ENCODE assay signal across 19 mouse cellular contexts in genomic region chr10:22142926-22143325, GRCm38 (mm10). TPM values are rescaled to one million over a fixed set of nuclear protein-coding genes. Genes with fewer than 3 reads are reported as not detected.
A peak's percentile ranks its signal among the peaks of the same experiment; 100 is the strongest.
DNase-seq lines count a peak whose midpoint lies in the region; ATAC-seq lines count a peak whose summit lies in the region.
"Had no signal": no experiment of that assay in that cellular context is flagged by ENCODE, and none has a peak within 500 bp of the region (broad histone marks: within the 10 kb centered on the region; RNA-seq: fewer than 3 reads in every experiment).

No protein-coding gene starts in this region.

- peak; percentile 11 for DNase-seq in 3T3-L1 (ENCODE audit: low read depth, low spot score)
- peak; percentile 70 for DNase-seq in A20 (ENCODE audit: low read depth, low spot score)
- DNase-seq in yolk sac, embryonic 10.5 days (ENCODE audit: low spot score) = peak; percentile 45
- no peak for DNase-seq in cerebellum, postnatal 4 days (ENCODE audit: low spot score in 2 of 2)
- DNase-seq: adrenal gland, adult 8-10 months; adrenal gland, postnatal 14 days; adrenal gland, postnatal 36 days; cerebellum, adult 11-12 months; cerebellum, adult 2 months; cerebellum, postnatal 25 days had no signal

- ATAC-seq in erythroblast, adult 5-6 weeks (replicated peaks; ENCODE audit: low FRiP score, poor library complexity, severe bottlenecking) = no peak
- ATAC-seq: activated CD4-positive, CD25-positive, alpha-beta regulatory T cell, adult 4 months; forebrain, embryonic 13.5 days; forebrain, embryonic 15.5 days; forebrain, postnatal 0 days; Patski had no signal

RNA-seq across cellular contexts. Expression of gene E030030I06Rik, which starts 6.1 kb away (rescaled TPM):
- 5.6 TPM in 1 of 2 replicates, not detected in the other for total RNA-seq in erythroblast, adult 5-6 weeks (2015; ENCODE audit: low replicate concordance)
- 0.51 and 0.98 TPM in 2 replicates for total RNA-seq in erythroblast, adult 5-6 weeks (2017; ENCODE audit: low replicate concordance)
- total RNA-seq: ES-E14; forebrain, postnatal 0 days had no signal

RNA-seq across cellular contexts. Expression of gene Raet1e, which starts 15.4 kb away (rescaled TPM):
- total RNA-seq in erythroblast, adult 5-6 weeks (2015; ENCODE audit: low replicate concordance) = not detected in 2 replicates
- not detected in 2 replicates for total RNA-seq in erythroblast, adult 5-6 weeks (2017; ENCODE audit: low replicate concordance)
- total RNA-seq: common myeloid progenitor, adult 5-6 weeks; forebrain, postnatal 0 days; MEL had no signal

RNA-seq across cellular contexts. Expression of gene H60b, which starts 15.5 kb away (rescaled TPM):
- total RNA-seq in erythroblast, adult 5-6 weeks (2015; ENCODE audit: low replicate concordance) = not detected in 2 replicates
- total RNA-seq in erythroblast, adult 5-6 weeks (2017; ENCODE audit: low replicate concordance) = not detected in 2 replicates
- total RNA-seq: adrenal gland, postnatal 14 days; common myeloid progenitor, adult 5-6 weeks; MEL had no signal

Comparison
In these comparisons a context has a peak if more than half of its experiments do, and no peak if none do; other contexts are left out.
1. DNase-seq: peak in 3T3-L1 (single experiment), A20 (single experiment) and yolk sac, embryonic 10.5 days (single experiment); none in cerebellum, postnatal 4 days (0 of 2).